Mouse (Mus musculus) liver, postnatal 0 days (tissue): ENCODE data around the gene Casp12.

Source experiments
- CTCF ChIP-seq: sonication (generic); IDR thresholded peaks from 2 replicates; pipeline ENCODE4 v1.5.1; 2016; ENCODE audit warnings: antibody characterized with exemption, low read depth
- EP300 ChIP-seq: IDR thresholded peaks from 2 replicates; pipeline ENCODE4 v1.6.1; 2016; ENCODE audit warnings: antibody characterized with exemption, low read depth, mild to moderate bottlenecking

DNA sequence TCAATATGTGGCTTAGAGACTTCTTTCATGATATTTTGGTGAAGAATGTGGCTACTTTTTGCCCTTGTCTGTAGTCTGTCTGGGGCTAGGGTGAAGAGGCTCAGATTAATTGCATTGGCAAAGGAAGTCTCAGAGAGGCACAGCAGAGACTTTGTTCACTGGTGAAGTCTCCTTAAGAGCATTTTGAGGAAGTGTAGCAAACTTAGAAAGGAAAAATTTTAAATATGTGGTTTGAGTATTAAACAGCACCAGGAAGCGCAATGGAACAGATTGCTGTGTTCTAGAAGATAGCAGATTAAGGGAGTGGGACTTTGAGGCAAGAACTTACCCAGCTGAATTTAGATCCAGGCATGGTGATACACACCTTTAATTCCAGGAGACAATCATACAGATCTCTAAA, 11.8 kb upstream of the Casp12 start:
- TF ChIP-seq CTCF = no peak
- TF ChIP-seq EP300 = no peak
